In the genomic region with DNA sequence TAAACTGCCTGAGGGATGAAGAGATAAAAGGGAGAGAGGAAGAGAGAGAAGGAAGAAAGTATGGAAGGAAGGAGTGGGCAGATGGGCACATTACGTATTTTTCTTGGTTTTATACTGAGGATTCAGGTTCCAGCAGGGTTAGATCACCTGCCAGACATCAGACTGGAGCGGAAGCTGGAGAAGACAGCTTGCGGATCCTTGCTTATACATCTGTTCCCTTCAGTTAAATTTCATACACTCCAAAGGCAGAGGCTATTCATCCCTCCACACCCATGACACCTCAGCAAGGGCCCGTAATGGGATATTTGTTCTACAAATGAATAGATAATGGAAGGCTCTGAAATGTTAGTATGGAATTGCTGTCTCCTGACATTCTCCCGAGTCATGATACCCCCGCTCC, we compare ENCODE assay signal across 15 mouse cellular contexts.
"Had no signal": no experiment of that assay in that cellular context is flagged by ENCODE, and none has a peak within 500 bp of the region (broad histone marks: within the 10 kb centered on the region; RNA-seq: fewer than 3 reads in every experiment).

No protein-coding gene starts in this region.

- H3K4me3 ChIP-seq: neural tube, embryonic 13.5 days; neural tube, embryonic 15.5 days; stomach, embryonic 15.5 days had no signal

- H3K9ac ChIP-seq: neural tube, embryonic 13.5 days; neural tube, embryonic 15.5 days; stomach, embryonic 15.5 days had no signal

- H3K36me3 ChIP-seq: stomach, embryonic 15.5 days had no signal

- H3K27me3 ChIP-seq: neural tube, embryonic 13.5 days; neural tube, embryonic 15.5 days; stomach, embryonic 15.5 days had no signal

- H3K4me1 ChIP-seq: stomach, embryonic 15.5 days had no signal

- DNase-seq: right cerebral cortex, adult 18-20 months; right cerebral cortex, postnatal 14 days; right cerebral cortex, postnatal 25 days; right cerebral cortex, postnatal 4 days; spleen, adult 18-20 months; thymus, adult 18-20 months; thymus, adult 2 months; thymus, postnatal 14 days; thymus, postnatal 25 days; thymus, postnatal 36 days; thymus, postnatal 4 days had no signal

- H3K27ac ChIP-seq: neural tube, embryonic 13.5 days; neural tube, embryonic 15.5 days; stomach, embryonic 15.5 days; stomach, postnatal 0 days had no signal

- H3K4me2 ChIP-seq: neural tube, embryonic 13.5 days; neural tube, embryonic 15.5 days; stomach, embryonic 15.5 days had no signal

- H3K9me3 ChIP-seq: neural tube, embryonic 13.5 days; neural tube, embryonic 15.5 days; stomach, embryonic 15.5 days had no signal
